Mouse (Mus musculus) olfactory bulb, adult 2 months (tissue): ENCODE results near the gene Pop5.

Experiments used
- CTCF ChIP-seq: fragments of 200-500 bp; IDR thresholded peaks from 2 replicates; pipeline ENCODE4 v1.5.1; 2012; ENCODE audit warnings: low read depth, mild to moderate bottlenecking, low read length, moderate library complexity; ENCODE audit not compliant: insufficient read depth
- POLR2A ChIP-seq: fragments of 200-500 bp; IDR thresholded peaks from 2 replicates; pipeline ENCODE4 v1.6.1; 2012; ENCODE audit warnings: mild to moderate bottlenecking, low read depth, low read length, moderate library complexity; ENCODE audit not compliant: insufficient read depth

GRCm38 (mm10) chr5:115275998-115276397 lies 40.4 kb downstream of the Pop5 start:
- no peak for TF ChIP-seq CTCF
- no peak for TF ChIP-seq POLR2A
